Mouse (Mus musculus) liver, adult 2 months (tissue): ENCODE results near the gene Mag. TPM values are rescaled to one million over a fixed set of nuclear protein-coding genes. Genes with fewer than 3 reads are reported as not detected.

Experiments
- DNase-seq: peaks from one replicate; pipeline ENCODE4 v3.0.0-alpha.2; 2011; ENCODE audit warnings: low read depth, low spot score; ENCODE audit errors: extremely low read depth
- H3K27ac ChIP-seq: fragments of 200-500 bp; replicated peaks from 2 replicates; pipeline ENCODE4 v1.5.1; 2012; ENCODE audit warnings: low read depth, mild to moderate bottlenecking, control low read depth, inconsistent platforms, low read length; ENCODE audit not compliant: insufficient read depth
- H3K27me3 ChIP-seq: fragments of 200-500 bp; 2 replicates; pipeline ENCODE4 v1.6.1; 2012; ENCODE audit warnings: mild to moderate bottlenecking, moderate library complexity, low read length, inconsistent platforms; ENCODE audit not compliant: control insufficient read depth, insufficient read depth
- H3K36me3 ChIP-seq: fragments of 200-500 bp; 2 replicates; pipeline ENCODE4 v1.6.1; 2012; ENCODE audit warnings: low read length, inconsistent platforms; ENCODE audit not compliant: control insufficient read depth, insufficient read depth
- H3K4me1 ChIP-seq: fragments of 200-500 bp; 2 replicates; pipeline ENCODE4 v1.6.1; 2011; ENCODE audit warnings: low read length; ENCODE audit not compliant: control insufficient read depth, insufficient read depth
- H3K4me3 ChIP-seq: fragments of 200-500 bp; 2 replicates; pipeline ENCODE4 v1.5.1; 2011; ENCODE audit warnings: low read depth, mild to moderate bottlenecking, control low read depth, low read length, moderate library complexity; ENCODE audit not compliant: insufficient read depth
- H3K79me2 ChIP-seq: fragments of 200-500 bp; 2 replicates; pipeline ENCODE4 v1.6.1; 2012; ENCODE audit warnings: inconsistent platforms, mild to moderate bottlenecking, low read length, moderate library complexity; ENCODE audit not compliant: control insufficient read depth, insufficient read depth
- H3K9ac ChIP-seq: fragments of 200-500 bp; 2 replicates; pipeline ENCODE4 v1.6.1; 2012; ENCODE audit warnings: low read depth, mild to moderate bottlenecking, control low read depth, inconsistent platforms, low read length
- CTCF ChIP-seq: fragments of 200-500 bp; IDR thresholded peaks from 2 replicates; pipeline ENCODE4 v1.5.1; 2011; ENCODE audit warnings: low read depth, low read length, control low read depth
- POLR2A ChIP-seq: fragments of 200-500 bp; IDR thresholded peaks from 2 replicates; pipeline ENCODE4 v1.6.1; 2011; ENCODE audit warnings: low read length, control low read depth; ENCODE audit not compliant: insufficient read depth; ENCODE audit errors: extremely low read depth
- WGBS: fragments of 180-500 bp; shearing (Covaris S2); methylation state at CpG from one replicate; pipeline ENCODE4 v1.1.7; 2018; 5-methylcytosine and 5-hydroxymethylcytosine counted together
- polyA plus RNA-seq: library from polyadenylated mRNA; depleted of rRNA; stranded (reverse); fragments of >200 nt; gene quantifications from 2 replicates; pipeline ENCODE4 v1.2.3, GENCODE M21; 2012
- total RNA-seq: library from RNA; depleted of rRNA; stranded (reverse); fragments of >200 nt; gene quantifications from 2 replicates; pipeline ENCODE4 v1.2.3, GENCODE M21; 2014

The Mag gene
- total and polyA plus RNA-seq, 2 experiments: 0.09 to 0.37 TPM

DNA sequence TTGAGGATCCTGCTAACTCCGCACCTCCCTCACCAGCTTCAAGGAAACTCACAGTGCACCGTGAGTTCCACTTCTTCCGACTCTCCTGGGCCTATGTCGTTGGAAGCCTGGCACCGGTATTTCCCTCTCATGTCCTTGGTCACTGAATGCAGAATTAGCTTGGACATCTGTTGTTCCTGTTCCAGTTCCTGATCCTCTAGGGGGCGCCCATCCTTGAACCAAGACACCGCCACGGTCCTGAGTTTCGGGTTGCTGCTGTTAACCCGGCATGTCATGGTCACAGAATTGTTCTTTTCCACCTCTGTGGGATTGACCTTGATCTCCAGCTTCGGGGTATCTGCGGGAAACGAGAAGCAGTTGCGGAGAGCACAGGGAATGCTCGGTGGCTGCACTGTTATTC is 41.6 kb downstream of the Mag start:
- Histone ChIP-seq H3K36me3 (no peaks in the 10 kb centered on the region), H3K27ac (no peak overlapping the region), H3K27me3 (no peaks in the 10 kb centered on the region), H3K4me1 (peaks cover 1% of the 10 kb centered on the region; the same call in 1 of the 2 replicates), H3K79me2 (no peaks in the 10 kb centered on the region), H3K9ac (peak overlapping the region; percentile 8; the same call in 1 of the 2 replicates), H3K4me3 (no peak overlapping the region)
- 9% methylated on average over 15 of the region's 15 CpGs for WGBS
- peak; percentile 74 for DNase-seq
- no peak for TF ChIP-seq POLR2A
- peak; percentile 83 for TF ChIP-seq CTCF

DNA sequence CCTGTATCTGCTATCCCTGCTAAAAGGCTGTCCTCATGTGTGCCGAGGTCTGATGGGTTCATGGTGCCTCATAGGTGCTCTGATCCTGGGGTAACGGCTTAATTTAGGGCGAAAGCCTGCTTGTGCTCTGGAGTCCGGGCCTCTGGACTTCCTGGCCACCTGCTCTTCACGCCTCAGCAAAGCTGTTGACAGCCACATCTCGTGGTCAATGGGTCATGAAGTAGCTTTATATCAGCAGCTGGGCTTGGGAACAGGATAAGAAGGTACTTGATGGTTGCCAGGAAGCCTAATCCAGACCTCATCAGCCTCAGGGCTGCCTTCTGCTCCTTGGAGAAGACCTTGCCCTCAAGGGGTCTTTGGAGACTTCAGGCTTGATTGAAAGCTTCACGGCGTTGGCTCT is 51.3 kb downstream of the Mag start:
- H3K4me3 ChIP-seq: no peak overlapping the region
- H3K79me2 ChIP-seq: no peaks in the 10 kb centered on the region
- H3K27ac ChIP-seq: no peak overlapping the region
- 79% methylated on average over 8 of the region's 8 CpGs for WGBS
- DNase-seq: no peak
- H3K4me1 ChIP-seq: no peaks in the 10 kb centered on the region
- H3K36me3 ChIP-seq: no peaks in the 10 kb centered on the region
- TF ChIP-seq POLR2A (no peak), CTCF (no peak)
- no peaks in the 10 kb centered on the region for H3K27me3 ChIP-seq
- H3K9ac ChIP-seq: no peak overlapping the region

DNA sequence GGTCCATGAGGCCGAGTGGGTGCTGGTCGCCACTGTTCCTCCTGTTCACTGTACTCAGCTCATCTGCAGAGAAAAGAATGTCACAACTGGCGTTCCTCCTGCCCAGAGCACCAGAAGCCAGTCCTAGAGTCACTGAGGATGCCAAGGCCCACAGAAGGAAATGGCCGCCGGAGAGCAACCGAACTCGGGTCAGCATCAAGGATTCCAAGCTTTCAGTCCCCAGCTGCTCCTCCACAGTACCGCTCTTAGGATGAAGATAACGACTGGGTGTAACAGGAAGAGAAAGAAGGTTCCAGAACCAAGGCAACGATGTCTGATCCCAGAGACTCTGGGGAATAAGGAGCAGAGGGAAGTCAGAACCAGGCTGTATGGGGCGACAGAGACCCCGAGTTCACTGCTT is 53.2 kb downstream of the Mag start, which contains the start of gene Ffar1:
TSS of gene Ffar1 (minus strand) at position 101 of the 400 bp plus-strand sequence.
- no peaks in the 10 kb centered on the region for H3K36me3 ChIP-seq
- DNase-seq: no peak
- no peak for TF ChIP-seq POLR2A
- no peak for TF ChIP-seq CTCF
- no peaks in the 10 kb centered on the region for H3K4me1 ChIP-seq
- no peak within 1 kb of the TSS for H3K4me3 ChIP-seq
- no peaks in the 10 kb centered on the region for H3K79me2 ChIP-seq
- H3K27ac ChIP-seq: no peak within 1 kb of the TSS
- H3K27me3 ChIP-seq: no peaks in the 10 kb centered on the region
- no peak within 1 kb of the TSS for H3K9ac ChIP-seq
- 85% methylated on average over 12 of the region's 12 CpGs for WGBS

DNA sequence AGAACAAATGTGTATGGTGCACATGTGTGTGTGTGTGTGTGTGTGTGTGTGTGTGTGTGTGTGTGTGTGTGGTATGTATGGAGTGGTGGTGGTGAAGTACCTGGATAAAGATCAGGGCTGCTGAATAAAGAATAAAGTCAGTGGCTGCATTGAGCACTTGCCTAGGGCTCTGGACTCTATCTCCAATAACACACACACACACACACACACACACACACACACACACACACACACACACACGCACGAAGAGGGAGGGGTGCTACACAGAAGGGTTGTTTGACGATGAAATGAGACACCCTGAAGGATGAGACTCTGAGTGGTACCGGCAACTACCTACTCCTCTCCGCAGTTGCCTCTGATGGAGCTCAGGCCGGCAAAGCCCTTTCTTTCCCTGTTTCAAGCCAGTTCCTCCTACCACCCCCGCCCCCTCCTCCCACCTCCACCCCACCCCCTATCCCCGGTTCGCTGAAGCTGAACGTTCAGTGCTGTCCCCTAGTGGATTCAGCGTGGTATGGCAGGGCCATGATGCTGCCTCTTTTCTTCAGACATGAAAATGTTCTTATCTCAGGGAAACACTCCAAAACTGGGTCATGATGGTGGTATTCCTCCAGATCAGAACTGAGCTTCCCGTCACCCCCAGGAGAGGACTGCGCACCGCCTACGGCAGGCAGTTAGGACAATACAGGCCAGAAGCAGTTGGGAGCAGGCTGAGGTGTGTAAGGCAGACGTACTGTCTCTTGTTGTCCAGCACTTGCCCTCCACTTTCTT is 54.9 kb downstream of the Mag start:
- DNase-seq: peak; percentile 35
- Histone ChIP-seq H3K27ac (no peak overlapping the region), H3K27me3 (no peaks in the 10 kb centered on the region), H3K4me1 (no peaks in the 10 kb centered on the region), H3K36me3 (no peaks in the 10 kb centered on the region), H3K79me2 (no peaks in the 10 kb centered on the region), H3K9ac (no peak overlapping the region), H3K4me3 (no peak overlapping the region)
- whole genome bisulfite sequencing: 13% methylated on average over 16 of the region's 16 CpGs
- TF ChIP-seq POLR2A (no peak), CTCF (peak; percentile 82)

DNA sequence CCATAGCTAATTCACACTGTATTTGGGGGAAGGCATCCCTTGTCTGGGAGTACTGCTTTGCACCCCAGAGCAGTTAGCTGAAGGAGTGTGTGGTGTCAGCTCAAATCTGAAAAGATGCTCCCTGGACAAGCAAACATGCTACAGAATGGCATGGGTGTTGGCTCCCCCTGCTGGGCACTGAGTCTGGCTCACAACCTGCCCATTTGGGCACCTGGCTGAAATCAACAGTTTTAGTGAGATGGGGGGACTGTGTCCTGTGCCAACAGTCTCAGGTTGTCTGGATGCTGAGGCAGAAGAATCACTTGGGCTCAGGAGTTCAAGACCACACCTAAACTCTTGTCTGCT is 55.4 kb downstream of the Mag start:
- no peaks in the 10 kb centered on the region for H3K4me1 ChIP-seq
- no peak overlapping the region for H3K27ac ChIP-seq
- no peak for TF ChIP-seq POLR2A
- TF ChIP-seq CTCF: peak; percentile 94
- peak; percentile 65 for DNase-seq
- H3K79me2 ChIP-seq: no peaks in the 10 kb centered on the region
- no peak overlapping the region for H3K4me3 ChIP-seq
- H3K36me3 ChIP-seq: no peaks in the 10 kb centered on the region
- H3K27me3 ChIP-seq: no peaks in the 10 kb centered on the region
- H3K9ac ChIP-seq: no peak overlapping the region

DNA sequence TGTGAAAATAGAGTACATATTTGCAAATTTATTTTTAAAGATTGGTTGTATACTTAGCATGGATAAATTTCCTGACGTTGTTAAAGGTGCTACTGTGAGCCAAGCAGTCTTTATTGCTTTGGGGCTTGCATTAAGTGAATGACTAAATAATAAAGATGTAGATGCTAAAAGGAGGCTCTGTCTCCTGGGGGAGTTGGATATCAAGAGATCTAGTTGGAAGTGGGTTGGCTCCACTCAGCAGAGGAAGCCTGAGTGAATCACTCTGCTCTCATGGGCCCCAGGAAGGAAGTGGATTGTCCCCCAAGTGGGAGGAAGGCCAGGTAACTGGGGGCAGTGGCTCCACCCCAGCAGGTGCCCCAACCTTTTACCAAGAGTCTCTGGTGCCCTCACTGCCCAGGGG is 56.9 kb downstream of the Mag start:
- H3K36me3 ChIP-seq: no peaks in the 10 kb centered on the region
- H3K4me3 ChIP-seq: no peak overlapping the region
- H3K27ac ChIP-seq: no peak overlapping the region
- TF ChIP-seq POLR2A (no peak), CTCF (no peak)
- no peaks in the 10 kb centered on the region for H3K27me3 ChIP-seq
- 67% methylated on average over 1 of the region's 1 CpGs for WGBS
- no peak for DNase-seq
- H3K9ac ChIP-seq: no peak overlapping the region
- H3K4me1 ChIP-seq: no peaks in the 10 kb centered on the region
- no peaks in the 10 kb centered on the region for H3K79me2 ChIP-seq
